Mouse (Mus musculus) adrenal gland, adult 10 weeks (tissue): Measurements from ENCODE around the gene Dmwd. TPM values are rescaled to one million over a fixed set of nuclear protein-coding genes. Genes with fewer than 3 reads are reported as not detected.

Experiments
- polyA plus RNA-seq: library from polyadenylated mRNA; stranded (reverse); fragments of 350-450 nt; fragmentation: Illumina TruSeq; extraction: RNeasy Lipid Tissue Mini Kit (QIAGEN cat#74804); gene quantifications from one replicate; pipeline ENCODE4 v1.2.3, GENCODE M21; 2014; ENCODE audit warnings: low read depth, low replicate concordance

Dmwd gene
- polyA plus RNA-seq: 1.3 TPM

GRCm38 (mm10) chr7:19075723-19076585 lies at the start of gene Dmwd:
Gene Dmwd, plus strand, starts transcription at chr7:19076227.

GRCm38 (mm10) chr7:19054047-19054776 lies 21.8 kb upstream of the Dmwd start, which contains the start of gene Rsph6a:
Gene Rsph6a, plus strand, starts transcription at chr7:19054690.

GRCm38 (mm10) chr7:19083701-19084100 lies 7.7 kb downstream of the Dmwd start, which contains the start of gene Dmpk:
Gene Dmpk, plus strand, starts transcription at chr7:19083849.

GRCm38 (mm10) chr7:19094471-19094825 lies 18.4 kb downstream of the Dmwd start, which contains the start of gene Six5:
Gene Six5, plus strand, starts transcription at chr7:19094594.

GRCm38 (mm10) chr7:19118028-19118771 lies 42.2 kb downstream of the Dmwd start, which contains the start of gene Gm4969:
Gene Gm4969, minus strand, starts transcription at chr7:19118368.

GRCm38 (mm10) chr7:19119631-19120429 lies 43.8 kb downstream of the Dmwd start, which contains the start of gene Fbxo46:
Gene Fbxo46, plus strand, starts transcription at chr7:19119859.

Other genes with a start within 250 kb of the Dmwd start
- 8.3 TPM for gene Mill2, start 236.3 kb upstream of the Dmwd start, polyA plus RNA-seq
- gene Pglyrp1, start 204.9 kb upstream of the Dmwd start, polyA plus RNA-seq: not detected
- gene Ccdc61, start 165.8 kb upstream of the Dmwd start, polyA plus RNA-seq: not detected
- 0.93 TPM for gene Nova2, start 150.3 kb upstream of the Dmwd start, polyA plus RNA-seq
- gene Nanos2, start 88.8 kb upstream of the Dmwd start, polyA plus RNA-seq: not detected
- not detected for gene Mypop, start 85.0 kb upstream of the Dmwd start, polyA plus RNA-seq
- gene Irf2bp1, start 72.2 kb upstream of the Dmwd start, polyA plus RNA-seq: 2.5 TPM
- gene Foxa3, start 52.7 kb upstream of the Dmwd start, polyA plus RNA-seq: not detected
- gene Sympk, start 51.9 kb upstream of the Dmwd start, polyA plus RNA-seq: 7.6 TPM
- gene Rsph6a, start 21.5 kb upstream of the Dmwd start, polyA plus RNA-seq: not detected
- gene Dmpk, start 7.6 kb downstream of the Dmwd start, polyA plus RNA-seq: 11.7 TPM
- gene Six5, start 18.4 kb downstream of the Dmwd start, polyA plus RNA-seq: 1.5 TPM
- gene Gm4969, start 42.1 kb downstream of the Dmwd start, polyA plus RNA-seq: not detected
- gene Fbxo46, start 43.6 kb downstream of the Dmwd start, polyA plus RNA-seq: 0.82 TPM
- 10.5 TPM for gene Qpctl, start 73.1 kb downstream of the Dmwd start, polyA plus RNA-seq
- gene Snrpd2, start 73.5 kb downstream of the Dmwd start, polyA plus RNA-seq: 2.0 TPM
- gene Gipr, start 89.9 kb downstream of the Dmwd start, polyA plus RNA-seq: not detected
- gene Eml2, start 100.2 kb downstream of the Dmwd start, polyA plus RNA-seq: not detected
- gene Gpr4, start 136.3 kb downstream of the Dmwd start, polyA plus RNA-seq: 5.4 TPM
- gene Opa3, start 152.1 kb downstream of the Dmwd start, polyA plus RNA-seq: 13.0 TPM
- 17.5 TPM for gene Vasp, start 195.6 kb downstream of the Dmwd start, polyA plus RNA-seq
- gene Ppm1n, start 203.8 kb downstream of the Dmwd start, polyA plus RNA-seq: not detected
- gene Rtn2, start 206.4 kb downstream of the Dmwd start, polyA plus RNA-seq: 1.9 TPM
- gene Fosb, start 233.8 kb downstream of the Dmwd start, polyA plus RNA-seq: 1.3 TPM